Mouse (Mus musculus) testis, postnatal 14 days (tissue): ENCODE results near the gene Gm20388.
"Not testable (repeated sequence)": the region's sequence is repeated elsewhere in the genome, so short reads cannot be mapped to it uniquely, and the experiment has no call there.

Experiments
- DNase-seq: peaks from one replicate; pipeline ENCODE4 v3.0.0; 2021; ENCODE audit warnings: low spot score

Gm20388 gene

DNA sequence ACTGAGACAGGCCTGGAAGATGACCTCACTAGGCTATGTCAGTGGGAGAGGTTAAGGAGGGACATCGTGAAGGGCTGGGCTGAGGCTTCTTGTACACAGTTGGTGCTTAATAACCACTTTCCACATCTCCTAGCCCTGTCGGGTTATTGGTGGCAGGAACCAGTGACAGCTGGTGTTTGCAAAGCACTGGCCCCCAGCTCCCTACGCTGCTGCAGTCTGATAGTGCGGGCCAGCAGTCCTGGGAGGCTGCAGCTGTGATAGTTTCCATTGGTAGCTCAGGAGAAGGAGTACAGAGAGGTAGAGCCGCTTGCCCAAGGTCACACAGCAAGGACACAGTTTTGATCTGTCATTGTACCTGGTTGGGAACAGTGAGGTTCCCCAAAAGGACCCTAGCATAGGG, 2391.2 kb downstream of the Gm20388 start:
- DNase-seq = no peak

DNA sequence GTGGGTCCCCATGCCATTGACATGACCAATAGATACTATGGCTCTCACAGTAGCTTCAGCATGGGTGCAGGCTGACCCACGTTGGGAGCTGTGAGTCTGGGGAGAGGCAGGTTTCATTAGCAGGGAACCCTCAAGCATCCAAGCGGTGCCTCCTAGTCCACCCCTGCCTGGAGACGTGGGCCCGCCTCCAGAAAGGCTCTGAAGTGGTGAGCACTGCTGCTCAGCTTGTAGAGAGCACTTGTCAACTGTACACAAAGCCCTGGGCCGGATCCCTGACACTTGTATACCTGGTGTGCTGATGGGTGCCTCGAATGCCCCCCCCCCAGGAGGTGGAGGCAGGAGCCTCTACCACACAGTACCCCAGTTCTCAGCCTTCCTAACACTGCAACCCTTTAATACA, 2392.8 kb downstream of the Gm20388 start:
- DNase-seq = no peak

DNA sequence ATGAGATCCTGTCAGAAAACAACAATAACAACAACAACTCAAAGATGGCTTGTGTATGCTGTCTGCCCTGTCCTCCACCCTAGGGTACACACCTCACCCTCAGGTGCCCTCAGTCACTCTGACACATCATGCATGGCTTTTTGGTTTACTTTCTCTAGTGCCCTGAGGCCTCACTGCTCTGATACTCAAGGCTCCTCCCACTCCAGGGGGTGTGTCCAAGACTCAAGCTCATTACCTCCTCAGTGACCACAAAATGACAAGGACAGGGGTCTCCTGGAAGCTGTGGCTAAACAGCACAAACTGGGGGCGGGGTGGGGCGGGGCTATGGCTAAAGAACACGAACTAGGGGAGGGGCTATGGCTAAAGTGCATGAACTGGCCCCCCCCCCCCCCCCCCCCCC, 2393.4 kb downstream of the Gm20388 start:
- no peak for DNase-seq

DNA sequence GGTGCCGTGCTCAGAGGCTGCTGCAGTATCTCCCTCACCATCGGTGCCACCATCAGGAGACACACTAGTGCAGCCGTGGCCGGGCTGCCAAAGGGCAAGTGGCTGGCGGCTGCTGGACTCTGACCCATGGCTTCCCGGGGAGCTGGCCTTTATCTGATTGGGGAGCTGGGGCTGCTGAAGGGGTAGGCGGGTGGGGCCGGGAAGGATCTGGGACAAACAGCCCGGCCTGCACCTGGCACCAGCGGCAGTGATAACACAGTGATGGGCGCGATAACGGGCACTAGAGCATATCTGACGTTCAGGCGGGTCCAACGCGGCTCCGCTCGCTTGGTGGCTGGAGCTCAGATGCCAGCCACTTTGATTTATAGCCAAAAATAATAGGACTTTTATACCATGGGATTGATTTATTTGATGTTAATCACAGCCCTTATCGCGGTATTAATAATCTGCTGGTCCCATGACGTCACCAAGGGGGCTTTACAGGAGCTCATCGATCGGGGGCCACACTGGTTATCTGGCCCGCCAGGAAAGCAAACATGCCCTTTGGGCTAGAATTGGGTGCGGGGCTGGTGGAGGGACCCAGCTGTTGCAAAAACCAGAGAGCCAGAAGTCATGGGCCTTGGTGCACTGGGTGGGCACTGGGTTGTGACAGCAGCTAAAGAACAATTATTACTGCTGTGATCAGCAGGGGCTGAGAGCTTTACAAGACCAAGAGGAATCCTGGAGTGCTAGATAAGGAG, 2396.2 kb downstream of the Gm20388 start:
- no peak for DNase-seq

DNA sequence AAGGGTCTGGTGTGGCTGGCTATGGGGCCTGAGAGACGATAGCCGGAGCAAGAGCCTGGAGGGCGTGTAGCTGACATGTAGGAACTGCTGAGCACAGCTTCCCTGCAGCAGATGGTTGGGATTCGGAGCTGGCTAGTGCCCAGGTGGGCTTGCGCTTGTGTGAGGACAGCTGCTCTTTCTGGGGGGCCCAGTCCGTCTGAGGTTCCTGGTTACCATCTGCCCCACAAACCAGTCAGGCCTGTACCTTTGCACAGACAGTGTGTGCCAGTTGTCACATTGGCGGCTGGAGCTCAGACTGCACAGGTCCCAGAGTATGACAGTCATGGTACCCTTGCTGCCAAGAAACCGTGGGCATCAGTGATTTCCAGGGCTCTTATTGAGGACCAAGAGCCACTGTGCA, 2397.2 kb downstream of the Gm20388 start:
- DNase-seq = no peak

DNA sequence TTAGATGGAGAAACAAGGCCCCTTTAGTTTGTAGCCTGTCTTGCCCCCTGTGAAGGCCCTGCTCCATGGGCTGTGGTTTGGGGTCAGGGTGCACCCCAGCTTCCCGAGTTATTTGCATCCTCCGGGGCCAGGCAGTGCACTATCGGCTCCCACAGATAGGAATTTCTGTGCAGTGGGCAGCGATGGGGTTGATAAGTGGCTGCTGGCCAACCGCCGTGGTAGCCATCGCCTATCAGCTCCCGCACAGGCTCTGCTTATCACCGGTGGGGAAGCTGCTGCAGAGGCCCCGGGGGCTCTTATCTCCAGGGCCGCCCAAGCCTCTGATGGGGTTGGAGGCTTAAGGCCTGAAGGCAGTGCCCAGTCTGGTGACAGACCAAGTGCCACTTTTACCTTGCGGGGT, 2398.6 kb downstream of the Gm20388 start:
- no peak for DNase-seq

DNA sequence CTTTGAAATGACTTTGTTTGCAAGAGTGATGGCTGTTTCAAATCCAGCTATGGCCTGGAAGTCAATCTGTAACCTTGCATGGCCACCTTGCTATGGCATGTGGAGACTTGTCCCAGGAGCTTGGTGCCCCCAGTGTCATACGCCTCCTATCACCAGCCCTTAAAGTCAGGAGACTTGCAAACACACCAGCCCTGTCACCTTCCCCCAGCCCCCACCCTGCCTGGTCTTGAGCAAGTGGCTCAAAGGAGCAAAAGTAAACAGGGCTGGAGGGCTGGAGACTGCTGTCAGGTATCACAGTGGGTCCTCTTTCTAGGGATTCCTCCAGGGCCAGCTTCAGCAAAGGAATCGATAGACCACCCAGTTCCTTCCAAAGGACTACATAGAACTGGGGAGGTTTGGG, 2400.5 kb downstream of the Gm20388 start:
- no peak for DNase-seq

DNA sequence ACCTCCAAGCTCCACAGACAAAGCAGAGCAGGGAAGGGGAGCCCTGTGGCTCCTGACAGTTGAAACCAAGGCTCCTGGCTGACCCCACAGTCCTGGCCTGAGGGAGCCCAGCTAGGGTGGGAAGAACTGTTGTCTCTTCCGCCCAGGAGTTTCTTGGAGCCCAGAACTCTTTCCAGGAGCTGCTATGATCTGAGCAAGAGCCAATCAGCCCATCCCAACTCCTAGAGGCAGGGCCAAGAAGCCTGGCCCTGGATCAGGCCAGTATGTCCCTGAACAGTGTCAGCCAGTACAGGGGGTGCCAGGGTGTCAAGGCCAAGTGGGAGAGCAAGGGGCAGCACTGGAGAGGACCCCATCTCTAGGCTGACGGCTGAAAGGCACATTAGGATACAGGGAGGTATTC, 2401.9 kb downstream of the Gm20388 start:
- DNase-seq = peak; percentile 51

DNA sequence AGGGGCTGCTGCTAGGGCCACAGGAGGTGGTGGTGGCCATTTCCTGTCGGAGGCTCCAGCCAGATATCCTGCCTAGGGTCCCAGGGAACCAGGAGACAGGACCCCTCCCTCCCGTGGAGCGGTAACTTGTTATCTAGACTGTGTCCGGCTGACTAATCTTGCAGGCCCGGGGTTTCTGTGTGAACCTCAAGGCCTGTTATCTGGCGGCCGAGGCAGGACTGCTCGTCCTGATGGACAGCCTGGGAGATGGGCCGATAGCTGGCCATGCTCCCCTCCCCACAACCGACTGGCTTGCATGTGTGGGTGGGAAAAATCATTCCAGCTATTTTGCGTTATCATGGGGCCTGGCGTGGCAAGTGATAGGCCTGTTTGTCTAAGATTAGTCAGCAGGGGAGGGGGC, 2402.7 kb downstream of the Gm20388 start:
- no peak for DNase-seq

DNA sequence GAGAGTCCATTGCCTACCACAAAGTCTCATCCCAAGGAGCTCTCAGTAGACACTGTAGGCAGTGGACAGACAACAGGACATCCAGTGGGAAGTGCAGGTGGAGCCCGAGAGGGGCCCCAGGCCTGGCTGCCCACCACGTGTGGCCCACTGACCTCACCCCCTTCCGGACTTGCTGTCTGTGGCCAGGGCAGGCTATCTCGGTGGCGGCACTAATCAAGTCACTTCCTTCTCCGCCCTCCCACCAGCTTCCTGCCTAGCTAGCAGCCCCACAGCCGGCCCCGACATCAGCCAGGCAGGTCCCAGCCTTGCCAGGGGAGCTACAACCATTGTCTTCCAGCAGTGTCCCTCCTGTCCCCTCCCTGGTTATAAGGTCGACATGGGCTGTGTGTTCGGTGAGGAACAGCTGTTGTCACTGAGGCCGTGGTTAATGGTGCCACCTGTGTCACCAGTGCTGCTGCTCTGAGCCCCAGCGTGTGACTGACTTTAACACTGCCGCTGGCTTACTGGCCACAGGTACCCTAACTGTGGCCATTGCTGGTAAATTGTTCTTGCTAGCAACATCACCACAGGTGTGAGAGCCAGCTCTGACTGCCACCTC, 2404.4 kb downstream of the Gm20388 start:
- no peak for DNase-seq

DNA sequence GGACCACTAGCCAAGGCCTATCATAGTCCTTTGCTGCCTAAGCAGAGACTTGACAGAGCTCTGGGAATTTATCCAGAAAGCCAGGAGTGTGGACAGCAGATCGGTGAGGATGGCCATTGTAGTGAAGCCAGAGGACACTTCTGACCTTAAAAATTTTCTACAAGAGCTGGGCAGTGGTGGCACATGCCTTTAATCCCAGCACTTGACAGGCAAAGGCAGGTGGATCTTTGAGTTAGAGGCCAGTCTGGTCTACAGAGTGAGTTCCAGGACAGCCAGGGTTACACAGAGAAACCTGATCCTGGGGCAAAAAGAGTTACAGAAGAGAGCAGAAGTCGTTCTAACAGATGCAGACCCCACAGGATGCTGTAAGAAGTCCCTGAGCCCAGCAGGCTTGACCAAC, 2405.8 kb downstream of the Gm20388 start:
- DNase-seq = no peak

DNA sequence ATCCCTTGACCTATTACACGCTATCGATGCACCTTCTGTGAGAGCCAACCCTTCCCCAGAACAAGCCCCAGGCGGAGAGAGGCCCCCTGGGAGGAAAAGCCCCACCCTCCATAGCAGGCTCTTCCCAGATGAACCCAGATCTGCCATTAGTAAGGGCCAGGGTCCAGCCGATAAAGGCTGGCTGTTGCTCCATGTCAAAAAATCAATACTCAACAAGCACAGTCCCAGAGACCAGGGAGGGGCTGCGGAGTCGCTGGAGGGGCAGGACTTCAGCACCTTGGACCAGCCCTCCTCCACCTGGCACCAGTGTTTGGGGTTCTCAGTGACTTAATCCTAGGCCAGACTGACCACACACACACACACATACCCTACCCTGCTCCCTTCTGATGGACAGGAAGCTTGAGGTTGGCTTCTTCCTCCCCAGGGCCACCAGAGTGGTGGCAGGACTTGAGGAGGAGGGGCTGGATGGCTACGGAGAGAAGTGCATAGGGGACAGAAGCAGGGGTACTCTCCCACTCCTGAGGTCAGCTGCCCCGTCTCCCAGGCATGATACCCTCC, 2407.4 kb downstream of the Gm20388 start:
- no peak for DNase-seq

DNA sequence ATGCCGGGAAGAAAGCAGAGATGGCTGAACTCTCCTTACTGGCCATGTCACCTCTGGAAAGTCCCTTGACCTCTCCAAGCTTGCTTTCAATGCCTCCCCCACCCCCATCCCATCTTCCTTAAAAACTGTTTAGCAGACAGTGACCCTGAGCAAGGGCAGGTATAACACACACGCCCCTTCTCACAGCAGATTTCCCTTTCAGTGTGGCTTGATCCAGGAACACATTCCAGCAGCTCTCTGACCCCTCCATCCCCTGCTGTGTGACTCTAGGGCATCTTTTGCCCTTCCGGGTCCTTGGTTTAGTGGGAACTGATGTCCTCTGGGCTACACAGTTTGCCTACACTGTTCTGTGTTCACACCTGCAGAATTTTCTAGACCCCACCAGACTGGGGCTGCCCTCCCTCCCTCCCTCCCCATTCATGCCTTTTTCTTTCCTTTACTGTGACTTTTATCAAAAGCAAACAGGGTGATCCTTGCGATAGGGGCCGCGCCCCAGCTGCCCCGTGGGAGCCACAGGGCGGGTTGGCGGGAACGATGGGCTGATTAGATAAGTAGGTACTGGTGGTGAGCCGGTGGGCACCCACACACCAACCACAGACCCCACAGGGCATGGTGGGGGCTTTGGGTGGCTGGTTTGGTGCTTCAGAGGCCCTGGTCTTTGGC, 2408.5 kb downstream of the Gm20388 start:
- DNase-seq = no peak

DNA sequence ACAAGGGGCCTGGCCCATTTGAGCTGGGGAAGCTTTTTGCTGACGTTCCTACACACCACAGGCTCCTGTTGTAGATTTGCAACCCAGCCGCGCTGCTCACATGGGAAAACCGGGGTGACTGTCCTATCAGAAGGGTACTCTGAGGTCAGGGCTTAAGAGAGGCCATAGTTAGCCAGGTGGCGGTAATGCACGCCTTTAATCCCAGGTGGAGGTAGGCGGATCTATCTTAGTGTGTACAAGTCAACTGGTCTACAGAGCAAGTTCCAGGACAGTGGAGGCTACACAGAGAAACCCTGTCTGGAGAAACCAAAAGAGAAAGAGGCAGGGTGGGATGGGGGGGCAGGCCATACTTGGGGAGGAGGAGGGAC, 2409.1 kb downstream of the Gm20388 start:
- no peak for DNase-seq

DNA sequence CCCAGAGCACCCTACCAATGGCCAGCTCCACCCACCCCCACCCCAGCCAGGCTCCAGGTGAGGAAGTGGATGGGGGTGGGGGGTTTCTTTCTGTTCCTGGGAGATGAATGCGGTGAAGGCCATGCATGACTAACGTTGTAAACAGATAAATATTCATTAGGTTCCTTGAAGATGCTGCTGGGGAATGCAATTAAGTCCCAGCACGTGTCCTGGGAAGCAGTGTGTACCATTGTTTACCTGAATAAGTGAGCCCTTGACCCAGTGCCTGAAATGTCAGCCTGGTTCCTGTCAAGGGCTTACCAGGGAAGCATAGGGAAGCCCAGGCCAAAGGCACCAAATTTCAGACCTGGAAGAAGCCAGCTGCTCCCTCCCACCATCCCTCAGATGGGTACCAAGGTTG, 2409.9 kb downstream of the Gm20388 start:
- no peak for DNase-seq

DNA sequence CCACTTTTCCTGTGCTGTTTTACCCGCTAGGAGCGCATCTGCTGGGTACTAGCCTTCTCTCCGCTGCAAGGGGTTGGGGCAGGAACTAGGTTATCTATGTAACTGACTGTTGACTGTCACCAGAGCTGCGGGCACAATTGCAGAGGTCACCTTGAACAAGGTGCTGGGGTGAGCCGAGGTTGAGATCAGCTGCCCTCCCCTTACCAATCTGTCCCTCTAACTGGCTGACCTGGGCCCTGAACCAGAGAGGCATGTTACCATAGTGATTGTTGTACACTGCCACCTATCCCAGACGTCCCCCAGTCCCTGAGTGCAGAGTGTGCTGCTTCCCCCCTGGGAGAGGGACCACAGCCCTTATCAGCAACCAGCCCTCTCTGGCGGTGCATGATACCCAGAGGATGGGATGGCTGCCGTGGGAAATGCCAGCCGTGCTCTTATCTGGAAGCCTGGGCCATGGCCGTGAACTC, 2410.8 kb downstream of the Gm20388 start:
- no peak for DNase-seq

DNA sequence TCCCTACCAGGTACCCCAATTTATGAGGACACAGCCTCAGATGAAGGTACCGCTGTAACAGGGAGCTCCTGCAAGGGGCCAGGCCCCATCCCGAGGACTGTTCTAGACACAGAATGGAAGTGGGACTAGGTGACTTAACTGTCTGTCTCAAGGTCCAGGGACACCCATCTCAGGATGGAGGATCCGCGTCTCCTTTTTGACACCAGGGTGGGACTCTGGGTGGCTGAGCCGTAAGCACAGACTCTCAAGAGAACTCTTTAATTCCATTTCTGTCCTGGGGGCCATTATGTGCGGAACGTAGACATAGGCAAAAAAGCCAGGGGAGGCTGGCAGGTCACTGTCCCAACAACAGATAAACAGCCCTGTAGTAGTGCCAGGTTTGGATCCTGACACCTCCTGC, 2411.5 kb downstream of the Gm20388 start:
- DNase-seq = no peak

DNA sequence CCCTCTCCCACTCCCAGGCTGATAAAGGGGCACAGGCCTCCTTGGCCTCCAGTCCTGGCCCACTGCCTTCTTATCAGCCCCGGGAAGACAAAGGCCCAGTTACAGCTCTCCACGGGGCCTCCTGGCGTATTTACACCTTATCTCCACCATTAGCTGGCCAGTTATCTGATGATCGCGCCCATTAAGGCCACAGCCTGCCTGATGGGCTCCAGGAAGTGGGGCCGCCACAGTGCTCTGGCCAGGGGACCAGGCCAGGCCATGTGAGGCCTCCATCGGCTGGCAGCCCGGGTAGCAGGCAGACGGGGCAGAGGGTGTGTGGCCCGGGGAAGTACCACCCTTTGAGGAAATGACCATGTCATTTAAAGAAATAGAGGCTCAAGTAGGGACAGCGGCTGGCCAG, 2412.2 kb downstream of the Gm20388 start:
- DNase-seq = peak; percentile 62

DNA sequence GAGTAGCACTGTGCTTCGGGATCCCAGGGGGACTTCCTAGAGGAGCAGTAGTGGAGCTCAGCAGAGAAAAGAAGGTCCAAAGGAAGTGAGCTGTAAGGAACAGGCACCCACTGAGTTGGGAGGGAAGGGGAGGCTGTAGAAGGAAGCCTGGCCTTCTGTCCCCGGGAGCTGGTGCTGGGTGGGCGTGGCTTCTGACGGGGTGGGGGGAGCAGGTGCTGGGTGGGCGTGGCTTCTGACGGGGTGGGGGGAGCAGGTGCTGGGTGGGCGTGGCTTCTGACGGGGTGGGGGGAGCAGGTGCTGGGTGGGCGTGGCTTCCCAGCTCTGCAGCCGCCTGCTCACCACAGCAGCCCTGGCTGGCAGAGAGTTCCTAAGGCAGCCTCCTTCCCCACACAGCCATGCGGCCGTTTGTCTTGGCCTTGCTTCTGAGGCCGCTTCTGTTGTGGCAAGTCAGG, 2413.3 kb downstream of the Gm20388 start:
- DNase-seq = not testable (repeated sequence)

DNA sequence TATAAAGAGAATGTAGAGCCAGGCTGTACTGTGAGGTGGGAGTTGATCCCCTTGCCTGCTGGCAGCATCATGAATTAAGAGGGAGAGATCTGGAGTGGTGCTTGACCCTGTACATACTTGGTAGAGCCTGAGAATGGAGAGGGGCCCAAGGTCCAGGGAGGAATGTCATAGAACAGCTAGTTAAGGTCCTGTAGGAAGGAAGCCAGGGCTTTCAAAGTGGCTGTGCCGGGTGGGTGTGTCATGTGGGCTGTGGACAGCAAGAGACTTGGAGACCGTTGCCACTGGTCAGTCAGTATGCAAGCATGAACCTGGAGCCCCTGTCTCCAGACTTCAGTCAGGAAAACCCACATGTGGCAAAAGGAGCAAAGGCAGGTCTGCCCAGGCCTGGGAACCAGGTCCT, 2414.6 kb downstream of the Gm20388 start:
- DNase-seq = no peak

DNA sequence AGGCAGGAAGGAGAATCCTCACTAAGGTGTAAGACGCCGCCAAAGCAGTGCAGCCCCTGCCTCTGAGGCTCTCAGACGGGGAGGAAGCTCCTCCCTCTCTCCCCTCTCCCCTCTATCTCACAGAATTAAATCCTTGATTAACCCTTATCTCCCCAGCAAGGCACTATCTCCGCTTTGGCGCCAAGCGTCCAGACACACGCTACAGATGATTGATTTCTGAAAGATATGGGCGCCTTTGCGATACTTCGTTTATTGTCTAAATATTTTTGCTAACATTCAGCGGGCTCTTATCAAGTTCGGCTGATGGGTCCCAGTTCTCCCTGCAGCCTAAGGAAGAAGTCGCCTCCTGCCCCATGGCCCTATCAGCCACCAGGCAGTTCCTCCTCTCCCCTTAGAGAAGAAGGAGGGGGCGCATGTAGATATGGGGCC, 2415.5 kb downstream of the Gm20388 start:
- no peak for DNase-seq

DNA sequence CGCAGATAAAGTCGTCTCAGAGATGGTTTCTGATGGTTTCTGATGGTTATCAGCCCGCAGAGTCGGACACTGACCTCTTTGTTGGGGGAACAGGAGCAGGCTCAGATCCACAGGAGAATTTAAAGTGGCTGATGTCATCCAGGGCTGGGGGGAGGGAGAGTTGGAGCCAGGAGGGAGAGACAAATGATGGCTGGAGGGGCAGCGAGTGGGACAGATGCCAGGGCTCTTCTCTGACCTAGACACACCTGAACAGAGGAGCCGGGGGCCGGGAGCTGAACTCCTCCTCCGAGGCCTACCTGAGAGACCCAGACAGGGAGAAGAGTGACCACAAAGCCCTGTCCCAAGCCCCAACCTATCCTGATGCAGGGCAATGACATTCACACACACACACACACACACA, 2418.4 kb downstream of the Gm20388 start:
- DNase-seq = no peak
